Mouse (Mus musculus) frontal cortex, postnatal 36 days (tissue): ENCODE data around the gene Ccdc88c.

Source experiments
- DNase-seq, 2 experiments: peaks; one replicate each; pipeline ENCODE4 v3.0.0; 2022; ENCODE audit warnings: low spot score in 2 of 2

Ccdc88c gene

DNA sequence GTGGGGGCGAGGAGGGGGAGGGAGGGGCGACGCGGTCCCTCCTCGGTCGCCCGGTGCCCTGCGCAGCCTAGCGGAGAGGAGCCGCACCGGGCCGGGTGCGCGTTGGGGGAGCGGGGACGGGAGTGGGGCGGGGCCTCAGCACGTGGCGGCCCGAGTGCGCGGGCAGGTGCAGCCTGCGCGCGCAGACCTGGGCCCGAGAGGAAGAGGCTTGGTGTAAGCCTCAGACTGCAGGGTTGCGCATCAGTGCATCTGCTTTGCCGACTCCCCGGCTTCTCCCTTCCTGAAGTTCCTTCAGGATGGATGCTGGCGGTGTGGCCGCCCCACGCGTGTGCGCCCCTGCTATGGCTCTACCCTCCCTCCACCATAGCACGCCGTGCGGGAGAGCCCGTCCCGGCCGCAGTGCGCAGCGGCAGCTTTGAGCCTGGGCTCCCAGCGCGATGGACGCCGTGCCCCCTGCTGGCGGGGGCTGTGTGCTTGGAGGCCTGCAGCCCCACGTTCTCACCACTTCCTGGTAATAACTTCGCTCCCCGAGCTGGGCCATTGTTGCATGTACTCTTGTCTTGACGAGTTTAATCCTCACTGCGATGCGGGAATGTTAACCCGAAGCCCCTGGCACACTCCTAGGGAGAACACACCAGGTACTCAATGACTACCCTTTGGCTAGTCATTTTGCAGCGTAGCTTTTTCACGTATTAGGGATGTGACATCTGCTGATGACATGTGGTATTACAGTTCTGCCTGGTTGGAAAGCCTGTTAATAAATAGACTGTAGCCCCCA lies at the start of gene Ccdc88c:
Ccdc88c (minus strand) TSS at position 103 of the 778 bp plus-strand sequence.
- DNase-seq = peak; percentile 77 to 78

DNA sequence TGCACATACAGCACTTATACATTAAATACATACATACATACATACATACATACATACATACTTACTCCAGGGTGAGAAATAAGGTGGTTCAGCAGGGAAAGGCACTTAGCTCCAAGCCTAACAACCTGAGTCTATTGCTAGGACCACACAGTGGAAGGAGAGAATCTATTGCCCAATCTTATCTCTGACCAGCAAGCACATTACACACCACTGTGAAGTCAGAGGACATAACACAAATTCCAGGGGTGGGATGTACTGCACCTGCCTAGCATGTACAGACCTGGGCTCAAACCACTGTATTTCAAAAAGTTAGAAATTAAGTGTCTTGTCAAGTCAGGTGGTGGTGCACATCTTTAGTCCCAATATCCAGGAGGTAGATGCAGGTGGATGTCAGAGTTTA lies 49.1 kb upstream of the Ccdc88c start:
- DNase-seq = no peak

DNA sequence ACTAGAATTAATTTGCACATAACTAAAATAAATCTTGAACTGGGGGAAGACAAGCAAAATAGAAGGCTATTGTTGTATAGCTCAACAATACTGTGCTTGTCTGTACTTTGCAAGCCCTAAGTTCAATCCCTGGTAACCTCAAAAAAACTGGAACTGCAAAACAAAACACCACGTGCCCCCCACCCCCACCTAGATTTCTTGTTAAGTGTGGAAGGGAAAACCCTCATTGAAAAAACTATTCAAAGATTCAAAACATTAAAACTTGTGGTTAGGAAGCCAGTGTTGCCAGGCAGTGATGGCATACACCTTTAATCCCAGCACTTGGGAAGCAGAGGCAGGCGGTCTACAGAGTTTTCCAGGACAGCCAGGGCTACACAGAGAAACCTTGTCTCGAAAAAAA lies 46.6 kb upstream of the Ccdc88c start:
- DNase-seq = no peak

DNA sequence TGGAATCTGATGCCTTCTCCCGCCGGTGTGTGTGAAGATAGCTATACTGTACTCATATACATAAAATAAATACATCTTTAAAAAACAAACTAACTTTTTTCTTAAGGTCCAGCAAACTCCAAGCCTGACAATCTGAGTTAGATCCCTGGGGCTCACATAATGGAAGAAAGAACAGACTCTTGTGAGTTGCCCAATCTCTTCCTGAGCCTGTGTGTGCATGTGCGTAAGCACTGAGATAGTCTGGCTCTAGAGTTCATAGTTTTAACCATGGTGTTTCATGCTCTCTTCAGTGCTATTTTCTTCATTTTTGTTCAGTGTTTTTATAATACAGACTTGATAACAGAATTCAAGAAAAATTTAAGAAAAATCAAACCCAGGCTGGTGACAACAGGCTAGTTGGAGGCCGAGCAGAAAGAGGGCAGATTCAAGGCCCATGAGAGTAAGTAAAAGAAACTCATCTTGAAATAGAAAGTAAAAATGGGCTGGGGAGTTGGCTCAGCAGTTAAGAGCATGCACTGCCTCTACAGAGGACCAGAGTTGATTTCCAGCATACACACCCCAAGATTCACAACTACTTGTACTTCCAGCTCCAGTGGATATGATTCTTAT lies 46.1 kb upstream of the Ccdc88c start:
- DNase-seq = no peak

DNA sequence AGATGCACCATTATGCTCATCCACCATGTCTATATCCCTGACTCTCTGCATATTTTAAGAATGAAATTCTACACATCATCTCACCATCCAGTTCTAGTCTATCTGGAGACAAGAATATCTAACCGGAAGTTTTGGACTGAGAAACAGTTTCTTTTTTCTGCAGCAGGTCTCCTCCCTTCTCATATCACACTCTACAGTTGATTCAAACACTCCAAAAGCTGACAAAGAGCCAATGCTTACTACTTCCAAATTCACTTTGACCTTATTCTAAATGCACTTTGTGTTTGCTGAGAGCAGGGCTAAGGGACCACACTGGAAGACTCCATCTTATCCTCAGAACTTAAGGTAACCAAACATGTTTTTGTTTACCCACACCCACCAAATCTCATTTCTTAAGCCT lies 41.0 kb upstream of the Ccdc88c start:
- DNase-seq = no peak

DNA sequence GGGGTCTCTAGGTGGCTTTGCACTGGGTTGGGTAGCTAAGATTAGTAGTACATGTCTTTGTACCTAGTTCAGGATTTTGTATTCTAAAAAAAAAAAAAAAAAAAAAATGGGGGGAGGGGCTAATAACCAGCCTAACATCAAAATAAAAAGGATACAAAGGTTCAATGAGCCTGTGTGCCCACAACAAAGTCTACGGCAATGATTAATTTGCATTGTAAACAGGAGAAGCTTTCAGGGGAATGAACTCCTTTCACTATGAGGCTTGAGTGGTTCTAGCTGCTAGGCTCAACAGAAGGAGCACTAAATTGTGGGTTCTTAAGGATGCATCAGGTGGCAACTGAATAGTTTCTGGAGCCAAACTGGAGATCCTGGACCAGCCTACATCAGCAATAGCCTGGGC lies 37.5 kb upstream of the Ccdc88c start:
- no peak for DNase-seq

DNA sequence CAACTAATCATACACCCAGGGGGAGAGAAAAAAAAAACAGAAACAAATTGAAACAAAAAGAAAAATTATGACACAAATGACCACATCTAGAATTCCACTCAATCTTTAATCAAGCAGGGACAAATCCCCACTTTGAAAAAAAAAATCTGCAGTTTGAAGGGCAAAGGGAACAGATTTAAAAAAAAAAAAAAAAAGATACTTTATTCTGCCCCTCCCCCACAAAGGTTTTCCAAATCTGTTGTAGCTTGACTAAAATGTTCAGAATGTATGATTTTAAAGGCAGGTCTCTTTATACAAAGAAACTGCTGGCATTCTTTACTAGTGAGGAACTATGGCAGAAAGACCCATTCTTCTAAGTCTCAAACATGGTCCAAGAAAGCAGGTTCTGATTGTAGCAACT lies 11.1 kb upstream of the Ccdc88c start:
- no peak for DNase-seq

DNA sequence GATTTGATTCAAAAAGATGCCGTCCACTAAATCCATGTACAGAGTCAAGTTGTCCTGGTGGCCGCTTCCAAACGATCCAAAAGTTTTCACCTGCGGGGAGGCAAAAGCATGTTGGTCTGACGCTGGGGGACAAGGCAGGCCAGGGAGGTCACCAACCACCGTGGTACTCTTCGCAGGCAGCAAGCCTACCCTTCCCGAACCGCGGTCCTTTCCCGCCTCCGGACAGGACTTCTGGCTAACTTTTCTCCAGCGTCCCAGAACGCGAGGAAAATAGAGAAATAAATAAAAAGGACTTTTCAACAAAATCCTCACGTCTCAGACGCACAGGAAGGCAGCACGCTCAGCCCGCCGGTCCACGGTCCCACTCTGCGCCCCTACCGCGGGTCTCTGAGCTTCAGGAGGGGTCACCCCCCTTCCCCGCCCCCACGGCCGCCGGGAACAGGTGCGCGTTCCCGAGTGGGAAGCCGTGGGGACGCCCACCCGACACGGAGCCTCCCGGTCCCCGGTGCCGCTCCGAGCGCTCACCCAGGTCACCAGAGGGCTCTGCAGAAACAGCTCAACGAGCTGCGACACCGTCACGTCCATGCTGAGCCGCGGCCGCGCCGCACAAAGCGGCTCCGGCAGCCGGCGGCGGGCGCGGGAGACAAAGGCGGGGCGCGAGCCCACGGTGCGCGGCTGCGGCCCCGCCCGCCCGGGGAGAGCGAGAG lies 456 bp downstream of the Ccdc88c start:
- DNase-seq = no peak

DNA sequence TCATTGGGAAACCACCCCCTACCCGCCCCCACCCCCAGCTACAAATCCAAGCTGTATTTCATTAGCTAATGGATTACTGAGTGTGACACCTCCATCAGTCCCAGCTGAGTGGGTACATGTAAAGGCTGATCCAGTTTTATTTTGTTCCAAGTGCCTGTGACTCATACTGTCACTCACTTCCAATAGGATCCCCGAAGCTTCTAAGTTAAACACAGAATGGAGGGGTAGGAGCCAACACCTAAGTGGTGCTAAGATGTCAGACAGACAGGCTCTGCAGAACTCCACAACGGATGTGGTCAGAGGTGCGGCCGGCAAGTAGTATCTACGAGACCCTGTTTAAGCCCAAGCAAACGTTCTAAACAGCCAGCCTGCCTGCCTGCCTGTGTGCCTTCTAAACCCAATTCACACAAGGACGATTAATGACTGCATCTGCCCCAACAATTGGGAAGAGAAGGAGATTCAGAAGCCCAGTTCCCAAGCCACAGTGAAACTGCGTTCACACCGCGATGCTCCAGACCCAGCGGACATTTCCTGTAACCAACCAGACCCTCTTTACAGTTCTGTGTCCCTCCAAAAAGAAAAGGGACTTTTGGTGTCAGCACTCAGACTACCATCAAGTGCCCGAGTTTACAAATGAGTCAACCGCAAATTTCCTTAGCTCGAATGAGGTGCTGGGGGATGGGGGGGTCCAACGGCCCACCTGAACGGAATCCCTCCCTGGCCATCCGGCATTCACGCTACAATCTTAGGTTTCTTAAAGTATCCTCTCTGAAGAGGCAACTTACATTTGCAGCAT lies 1.2 kb downstream of the Ccdc88c start:
- peak in 1 of 2 experiments; percentile 45 for DNase-seq

DNA sequence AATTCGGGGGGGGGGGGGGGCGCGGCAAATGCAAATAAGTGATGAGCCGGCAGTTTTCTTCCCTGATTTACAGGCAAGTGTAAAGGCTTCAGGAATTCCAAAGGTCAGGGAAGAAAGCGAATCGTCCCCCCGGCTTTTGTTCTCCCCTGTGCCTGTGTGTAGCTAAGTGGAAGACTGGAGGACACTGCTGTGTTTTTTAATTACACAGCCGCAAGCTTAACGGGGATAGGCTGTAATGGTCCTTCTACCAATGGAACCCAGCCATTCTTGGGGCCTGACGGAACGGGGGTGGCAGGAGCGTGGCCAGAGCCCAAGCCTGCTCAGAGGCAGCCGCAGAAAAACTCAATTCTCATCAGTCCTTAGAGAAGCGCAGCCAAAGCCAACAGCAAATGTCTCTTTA lies 1.9 kb downstream of the Ccdc88c start:
- DNase-seq = peak; percentile 48 to 54

DNA sequence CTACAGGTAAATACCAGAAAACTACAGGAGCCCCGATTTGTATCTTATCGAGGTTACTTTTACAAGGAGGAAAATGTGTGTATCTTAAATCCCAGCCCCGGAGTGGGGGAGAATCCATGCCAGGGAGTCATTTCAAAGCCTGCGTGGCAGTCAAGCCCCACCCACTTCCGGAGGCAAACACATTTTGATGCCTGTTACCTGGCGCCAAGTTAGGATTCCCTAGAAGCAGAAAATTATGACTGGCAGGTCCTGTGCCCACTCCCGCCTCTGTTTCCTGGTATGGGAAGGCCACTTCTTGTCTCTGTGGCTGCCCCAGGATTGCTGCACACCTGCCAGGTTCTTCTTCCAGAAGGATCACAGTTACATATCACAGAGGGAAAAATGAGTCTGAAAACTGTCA lies 2.3 kb downstream of the Ccdc88c start:
- no peak for DNase-seq

DNA sequence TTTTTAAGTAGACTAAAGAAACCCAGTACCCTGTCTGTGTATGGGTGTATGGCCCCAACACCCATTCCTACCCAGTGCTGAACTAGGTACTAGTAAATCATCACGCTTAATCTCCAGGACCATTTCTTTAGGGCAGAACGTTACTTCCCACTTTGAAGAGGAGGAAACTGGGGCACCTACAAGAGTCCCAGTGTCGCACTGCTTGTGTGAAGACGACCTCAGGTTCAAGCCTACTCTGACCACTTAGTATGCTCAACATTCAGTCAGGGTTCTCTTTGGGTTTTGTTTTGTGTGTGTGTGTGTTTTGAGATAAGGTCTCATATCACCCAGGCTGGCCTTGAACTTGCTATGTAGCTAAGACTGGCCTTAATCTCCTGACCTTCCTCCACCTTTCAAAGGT lies 2.8 kb downstream of the Ccdc88c start:
- no peak for DNase-seq

DNA sequence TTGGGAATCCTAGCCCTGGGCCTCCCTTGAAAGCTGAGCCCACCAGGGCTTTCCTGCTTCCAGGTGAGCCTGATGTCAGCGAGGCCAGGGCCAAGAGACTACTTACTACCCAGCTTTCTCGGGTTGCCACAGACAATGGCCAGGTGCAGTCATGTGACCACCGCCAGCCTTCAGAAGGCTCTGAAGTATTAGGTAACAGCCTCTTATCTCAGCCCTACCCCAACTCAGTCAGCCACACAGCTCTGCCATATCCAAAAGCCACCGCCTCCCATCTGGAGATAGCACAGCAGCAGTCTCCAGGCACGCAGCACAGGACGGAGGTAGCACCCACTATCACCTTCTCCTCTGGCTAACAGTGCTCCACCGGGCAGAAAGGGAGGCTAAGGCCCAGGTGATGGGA lies 3.5 kb downstream of the Ccdc88c start:
- DNase-seq = no peak

DNA sequence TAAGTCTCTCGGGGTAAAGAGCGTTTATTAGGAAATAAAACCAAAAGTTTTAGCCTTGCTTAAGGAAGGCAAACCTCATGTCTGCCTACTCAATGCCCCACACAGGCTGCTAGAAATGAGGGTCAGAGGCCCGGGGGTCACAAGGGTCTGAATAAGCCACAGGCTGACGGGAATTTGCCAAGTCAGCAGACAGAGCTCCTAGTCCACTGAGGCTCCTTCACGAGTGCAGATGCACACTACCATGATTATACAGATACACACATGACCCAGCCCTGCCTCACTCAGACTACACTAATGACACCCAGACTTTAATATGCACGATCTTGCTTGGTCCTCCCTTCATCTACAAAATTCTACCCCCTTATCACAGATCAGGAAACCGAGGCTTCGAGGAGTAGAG lies 4.0 kb downstream of the Ccdc88c start:
- no peak for DNase-seq

DNA sequence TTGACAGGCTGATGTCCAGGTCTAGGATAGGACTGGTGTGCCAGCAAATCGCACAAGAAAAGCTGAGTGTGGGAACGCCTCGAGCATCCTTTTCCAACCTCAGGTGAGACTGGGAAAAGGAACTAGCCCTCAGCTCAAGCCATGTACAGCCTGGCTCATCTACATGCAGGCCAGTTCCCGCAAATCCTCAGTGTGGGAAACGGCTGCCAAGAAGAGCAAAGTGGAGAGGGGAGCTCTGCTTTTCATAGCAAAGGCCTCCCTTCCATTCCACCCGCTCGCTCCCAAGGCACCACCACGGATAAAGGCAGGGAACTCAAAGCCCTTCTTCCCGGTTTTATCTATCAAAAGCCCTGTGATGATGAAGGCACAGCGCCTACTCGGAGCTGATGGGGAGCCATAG lies 5.7 kb downstream of the Ccdc88c start:
- no peak for DNase-seq

DNA sequence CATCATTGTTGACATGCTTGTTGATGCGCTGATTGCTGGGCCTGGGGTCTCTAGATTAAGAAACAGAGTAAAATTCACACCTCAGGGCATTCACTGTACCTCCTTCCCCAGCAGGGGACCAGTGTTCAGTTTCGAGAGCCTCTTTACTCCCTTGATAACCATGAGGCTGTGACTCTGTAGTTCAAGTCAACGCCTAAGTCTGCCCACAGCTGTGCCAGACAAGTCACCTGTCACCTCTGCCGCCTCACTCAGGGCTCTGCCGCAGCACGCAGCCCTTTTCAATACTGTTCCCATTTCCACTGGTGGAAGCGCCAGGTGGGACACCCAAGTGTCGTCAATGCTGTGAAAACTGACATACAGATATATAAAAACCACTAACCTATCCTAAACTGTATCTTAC lies 6.5 kb downstream of the Ccdc88c start:
- no peak for DNase-seq

DNA sequence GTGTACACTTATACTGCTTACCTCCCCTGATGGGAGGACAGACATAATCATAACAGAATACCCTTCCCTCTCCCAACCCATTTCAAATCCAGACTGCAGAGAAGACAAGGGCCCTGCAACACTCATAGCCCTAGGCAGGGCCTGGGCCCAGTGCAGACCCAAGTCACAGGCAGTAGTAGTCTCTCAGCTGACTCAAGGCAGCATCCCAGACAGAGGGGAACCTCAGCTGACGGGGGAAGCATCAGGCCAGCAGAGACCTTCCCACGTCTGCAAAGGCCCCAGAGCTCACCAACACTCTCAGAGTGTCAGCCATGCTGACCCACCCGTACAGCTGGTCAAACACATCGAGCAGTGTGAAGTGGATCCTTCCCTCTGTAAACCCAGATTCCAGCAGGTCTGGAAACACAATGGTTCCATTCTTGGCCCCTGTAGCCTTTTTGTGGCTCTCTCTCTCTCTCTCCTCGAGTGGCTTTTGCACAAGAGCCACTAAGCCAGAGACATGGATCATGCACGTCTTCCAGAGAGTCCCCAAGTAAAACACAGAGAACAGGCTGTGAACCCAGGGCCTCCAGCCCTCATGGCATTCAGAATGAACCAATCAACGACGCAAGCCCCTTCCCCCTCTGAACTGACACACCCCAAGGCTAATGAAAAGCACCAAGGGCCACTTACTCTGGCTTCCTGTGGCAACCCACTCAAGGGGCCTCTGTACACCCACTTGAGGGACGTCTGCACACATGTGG lies 7.2 kb downstream of the Ccdc88c start:
- DNase-seq = no peak

DNA sequence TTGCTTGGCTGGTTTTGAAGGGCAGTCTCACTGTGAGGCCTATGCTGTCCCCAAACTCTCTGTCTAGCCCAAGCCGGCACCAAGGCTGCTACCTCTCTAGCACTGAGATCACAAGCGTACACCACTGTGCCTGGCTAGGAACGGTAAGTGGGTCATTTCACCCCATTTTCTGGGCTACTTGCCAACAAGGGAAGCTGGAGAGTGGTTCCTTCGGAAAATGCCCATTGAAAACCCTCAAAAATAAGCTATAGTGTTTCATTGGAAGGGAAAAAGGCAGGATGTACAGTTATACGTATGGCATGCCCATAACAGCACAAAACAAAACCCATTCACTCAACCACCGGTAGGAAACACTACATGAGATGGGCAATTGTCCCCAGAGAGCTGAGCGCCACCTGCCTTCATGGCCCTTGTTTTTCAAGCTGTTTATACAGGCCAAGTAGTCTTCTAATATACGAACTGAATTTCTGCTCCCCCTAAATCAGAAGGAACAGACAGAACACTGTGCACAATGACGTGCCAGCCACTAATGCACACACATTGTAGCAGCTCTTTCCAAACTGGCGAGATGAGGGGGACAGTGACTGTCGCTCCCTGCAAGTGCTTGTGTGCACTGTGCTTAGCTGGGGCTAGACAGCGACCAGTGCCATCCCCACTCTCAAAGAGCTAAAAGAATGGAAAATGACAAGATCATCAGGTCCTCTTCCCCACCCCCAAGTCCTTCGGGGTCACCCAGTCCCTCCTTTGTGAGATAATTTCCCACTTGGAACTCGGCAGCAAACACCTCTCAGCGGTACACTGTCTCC lies 8.4 kb downstream of the Ccdc88c start:
- no peak for DNase-seq

DNA sequence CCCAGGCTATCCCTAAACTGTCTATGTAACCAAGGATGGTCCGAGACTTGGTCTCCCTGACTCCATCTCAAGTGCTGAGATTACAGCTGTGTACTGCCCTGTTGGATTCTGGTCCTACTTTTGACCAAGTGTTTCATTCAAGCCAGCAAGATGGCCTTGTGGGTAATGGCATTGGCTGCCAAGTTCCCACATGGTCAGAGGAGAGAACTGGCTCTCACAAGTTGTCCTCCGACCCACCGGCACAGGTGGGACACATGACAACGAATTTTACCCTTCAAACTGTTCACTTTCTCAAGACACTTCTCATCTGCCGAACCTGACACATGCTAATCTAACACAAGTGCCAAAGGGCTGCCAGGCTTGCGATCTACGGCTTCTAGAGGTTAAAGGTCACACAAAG lies 9.4 kb downstream of the Ccdc88c start:
- no peak for DNase-seq

DNA sequence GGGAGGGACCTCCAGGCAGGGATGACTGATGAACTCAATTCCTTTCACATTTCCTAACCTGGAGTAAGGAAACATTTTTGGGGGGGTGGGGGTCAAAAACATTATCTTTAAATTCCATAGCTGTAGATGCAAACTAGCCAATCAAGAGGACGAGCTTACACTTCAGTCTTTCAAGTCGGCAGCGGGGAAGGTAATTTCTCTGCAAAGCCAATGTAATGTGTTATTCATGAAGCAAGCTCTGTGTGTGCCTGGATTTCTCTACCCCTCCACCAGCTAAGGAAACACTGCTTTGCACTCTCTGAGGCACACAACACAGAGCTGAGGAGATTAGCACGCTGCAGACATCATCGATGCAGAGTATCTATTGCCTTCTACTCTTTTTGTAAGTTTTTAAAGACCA lies 9.8 kb downstream of the Ccdc88c start:
- no peak for DNase-seq

DNA sequence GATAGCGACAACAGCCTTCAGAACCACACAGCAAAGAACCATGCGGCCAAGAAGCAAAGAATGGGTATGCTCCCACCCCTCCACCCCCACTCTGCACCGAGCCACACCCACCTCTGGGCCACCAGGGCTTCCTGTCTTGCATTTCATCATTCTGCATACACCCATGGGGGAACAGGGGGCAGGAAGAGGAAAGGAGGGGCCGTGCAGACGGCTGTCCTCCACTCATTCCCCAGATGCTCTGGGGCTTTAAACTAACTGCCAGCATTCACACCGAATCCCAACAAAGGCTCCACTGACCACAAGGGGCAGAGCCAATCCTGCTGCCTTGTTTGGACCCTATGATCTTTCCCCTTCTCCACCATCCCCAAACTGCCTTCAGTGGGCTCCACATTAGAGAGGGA lies 10.9 kb downstream of the Ccdc88c start:
- DNase-seq = no peak
